Mouse (Mus musculus): ENCODE results near the gene Idi1. TPM values are rescaled to one million over a fixed set of nuclear protein-coding genes. Genes with fewer than 3 reads are reported as not detected.

The Idi1 gene
- total RNA-seq (2023) = 10 to 100 TPM; 13.2 to 13.9 TPM

GRCm38 (mm10) chr13:8885445-8886184 is at the start of gene Idi1:
Gene Idi1, plus strand, starts transcription at chr13:8885501.

GRCm38 (mm10) chr13:8871314-8871962 is 13.9 kb upstream of the Idi1 start, which contains the start of gene Wdr37:
Gene Wdr37, minus strand, starts transcription at chr13:8871909.

Other genes starting within 250 kb of the Idi1 start
- 10 to 100 TPM; 46.7 to 48.9 TPM for gene Wdr37, start 13.6 kb upstream of the Idi1 start, total RNA-seq (2023)
- gene Gm9745, start 62.7 kb downstream of the Idi1 start, total RNA-seq (2023) = not detected
- gene Idi2, start 67.4 kb downstream of the Idi1 start, total RNA-seq (2023) = not detected
- gene Gtpbp4, start 110.6 kb downstream of the Idi1 start, total RNA-seq (2023) = 10 to 100 TPM; 23.6 to 25.0 TPM
- gene Larp4b, start 208.4 kb downstream of the Idi1 start, total RNA-seq (2023) = 100 to 1,000 TPM; 112 to 118 TPM